Mouse (Mus musculus): Measurements from ENCODE around the gene Ppan.
A peak's percentile ranks its signal among the peaks of the same experiment; 100 is the strongest.

The Ppan gene

DNA sequence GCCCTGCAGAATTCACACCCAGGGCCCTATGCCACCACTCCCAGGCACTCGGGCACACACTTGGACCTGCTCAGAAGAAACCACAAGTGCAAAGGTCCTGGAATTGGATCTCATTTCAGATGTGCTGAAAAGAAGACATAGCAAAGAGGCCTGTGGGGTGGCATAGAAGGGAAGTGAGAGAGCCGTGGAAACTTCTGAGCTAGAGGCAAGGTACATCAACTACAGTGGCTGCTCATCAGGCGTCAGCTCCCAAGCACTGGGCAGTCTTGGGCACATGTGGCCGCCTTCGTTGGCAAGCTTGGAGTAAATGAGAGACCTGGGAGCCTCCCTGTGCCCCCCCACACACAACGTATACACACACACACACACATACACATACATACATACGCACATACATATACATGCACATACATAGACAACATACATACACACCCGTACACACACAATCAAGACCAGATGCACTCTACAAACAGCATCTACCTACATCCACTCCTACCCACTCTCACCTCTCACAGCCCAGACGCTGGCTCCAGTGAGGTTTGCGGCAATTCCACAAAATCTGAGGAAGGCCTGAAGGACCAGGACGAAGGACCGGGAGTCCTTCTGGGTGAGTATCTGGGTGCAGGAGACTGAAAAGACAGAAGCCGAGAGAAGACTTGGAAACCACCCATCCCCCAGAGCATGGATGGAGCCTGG, 8.7 kb upstream of the Ppan start, which contains the start of gene Angptl6:
Gene Angptl6 (minus strand): TSS at position 631 of the 696 bp plus-strand sequence.
- no peak for DNase-seq

DNA sequence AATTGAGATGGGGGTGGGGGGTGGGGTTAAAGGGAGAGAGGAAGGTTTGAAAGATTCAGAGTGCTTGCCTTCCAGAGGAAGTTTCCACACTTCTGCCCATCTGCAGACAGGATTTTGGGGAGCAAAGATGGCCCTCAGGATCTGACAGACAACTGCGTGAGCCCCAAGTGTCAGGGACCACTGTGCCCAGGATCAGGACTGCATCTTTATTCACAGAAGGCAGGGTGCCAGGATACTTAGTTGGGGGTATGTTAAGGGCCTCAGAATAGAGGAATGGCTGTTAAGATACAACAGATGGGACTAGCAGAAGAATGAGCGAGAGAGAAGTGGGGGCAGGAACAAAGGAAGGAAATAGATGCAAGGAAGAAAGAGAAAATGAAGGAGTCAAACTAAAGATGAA, 1.4 kb upstream of the Ppan start:
- no peak for DNase-seq

DNA sequence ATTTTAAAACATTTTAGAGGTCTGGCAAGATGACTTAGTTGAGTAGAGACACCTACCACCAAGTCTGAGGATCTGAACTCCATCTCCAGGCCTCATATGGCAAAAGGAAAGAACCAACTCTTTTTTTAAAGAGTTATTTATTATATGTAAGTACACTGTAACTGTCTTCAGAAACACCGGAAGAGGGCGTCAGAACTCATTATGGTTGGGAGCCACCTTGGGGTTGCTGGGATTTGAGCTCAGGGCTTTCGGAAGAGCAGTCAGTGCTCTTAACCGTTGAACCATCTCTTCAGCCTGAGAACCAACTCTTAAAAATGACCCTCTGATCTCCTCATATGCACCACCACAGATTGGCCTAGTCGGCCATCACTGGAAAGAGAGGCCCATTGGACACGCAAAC, 784 bp upstream of the Ppan start:
- DNase-seq = no peak

DNA sequence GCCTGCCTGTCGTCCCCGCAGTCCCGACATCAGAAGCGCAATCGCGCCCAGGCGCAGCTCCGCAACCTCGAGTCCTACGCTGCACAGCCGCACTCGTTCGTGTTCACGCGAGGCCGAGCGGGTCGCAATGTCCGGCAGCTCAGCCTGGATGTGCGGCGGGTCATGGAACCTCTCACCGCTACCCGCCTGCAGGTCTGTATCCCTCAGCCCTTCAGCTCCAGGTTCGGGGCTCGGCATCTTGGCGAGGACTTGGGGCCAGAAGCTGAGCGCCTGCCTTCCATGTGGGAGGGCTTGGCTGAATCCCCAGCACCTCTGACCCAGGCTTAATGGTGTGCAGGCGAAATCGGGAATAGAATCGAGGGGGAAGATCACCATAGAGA, 401 bp downstream of the Ppan start:
- DNase-seq = no peak

DNA sequence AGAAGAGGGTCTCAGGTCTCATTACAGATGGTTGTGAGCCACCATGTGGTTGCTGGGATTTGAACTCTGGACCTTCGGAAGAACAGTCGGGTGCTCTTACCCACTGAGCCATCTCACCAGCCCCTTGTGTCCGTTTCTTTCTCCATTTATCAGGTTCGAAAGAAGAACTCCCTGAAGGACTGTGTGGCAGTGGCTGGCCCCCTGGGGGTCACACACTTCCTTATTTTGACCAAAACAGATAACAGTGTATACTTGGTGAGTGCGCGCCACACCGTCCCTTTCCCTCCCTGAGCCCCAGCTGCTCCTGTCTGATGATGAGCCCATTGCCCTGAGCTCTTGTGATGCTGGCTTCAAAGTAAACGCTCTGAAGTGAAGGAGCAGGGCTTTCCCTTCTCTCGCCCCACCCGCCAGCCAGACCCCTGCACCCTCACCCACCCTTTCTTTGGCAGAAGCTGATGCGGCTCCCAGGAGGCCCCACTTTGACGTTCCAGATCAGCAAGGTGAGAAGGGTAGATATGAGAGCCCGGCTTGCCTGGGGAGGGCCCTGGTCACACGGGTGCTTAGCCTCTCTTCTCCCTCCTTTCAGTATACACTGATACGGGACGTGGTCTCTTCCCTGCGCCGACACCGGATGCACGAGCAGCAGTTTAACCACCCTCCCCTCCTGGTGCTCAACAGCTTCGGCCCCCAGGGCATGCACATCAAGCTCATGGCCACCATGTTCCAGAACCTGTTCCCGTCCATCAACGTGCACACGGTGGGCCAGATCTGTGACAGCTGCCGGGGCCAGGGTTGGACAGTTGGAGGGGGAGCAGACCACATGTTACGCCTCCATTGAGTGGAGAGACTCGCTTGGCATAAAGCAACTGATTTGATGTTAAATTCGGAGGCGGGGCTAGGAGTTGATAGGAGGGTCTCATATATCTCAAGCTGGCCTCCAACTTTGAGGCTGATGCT, 1.5 kb downstream of the Ppan start:
- DNase-seq = no peak

DNA sequence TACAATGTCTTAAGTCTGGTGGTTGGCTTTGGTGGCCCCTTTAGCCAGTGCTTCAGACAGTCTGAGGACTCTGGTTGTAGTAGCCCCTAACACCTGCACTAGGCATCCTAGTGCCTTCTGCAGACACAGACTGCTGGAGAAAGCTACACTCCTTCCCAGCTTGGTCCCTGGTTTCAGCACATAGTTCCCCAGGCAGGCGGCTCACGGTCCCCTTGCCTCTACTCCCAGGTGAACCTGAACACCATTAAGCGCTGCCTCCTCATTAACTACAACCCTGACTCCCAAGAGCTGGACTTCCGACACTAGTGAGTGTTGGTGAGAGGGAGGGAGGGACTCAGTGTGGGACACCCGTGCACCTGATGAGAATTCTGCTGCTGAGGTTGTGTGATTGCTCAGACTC, 2.4 kb downstream of the Ppan start:
- no peak for DNase-seq

DNA sequence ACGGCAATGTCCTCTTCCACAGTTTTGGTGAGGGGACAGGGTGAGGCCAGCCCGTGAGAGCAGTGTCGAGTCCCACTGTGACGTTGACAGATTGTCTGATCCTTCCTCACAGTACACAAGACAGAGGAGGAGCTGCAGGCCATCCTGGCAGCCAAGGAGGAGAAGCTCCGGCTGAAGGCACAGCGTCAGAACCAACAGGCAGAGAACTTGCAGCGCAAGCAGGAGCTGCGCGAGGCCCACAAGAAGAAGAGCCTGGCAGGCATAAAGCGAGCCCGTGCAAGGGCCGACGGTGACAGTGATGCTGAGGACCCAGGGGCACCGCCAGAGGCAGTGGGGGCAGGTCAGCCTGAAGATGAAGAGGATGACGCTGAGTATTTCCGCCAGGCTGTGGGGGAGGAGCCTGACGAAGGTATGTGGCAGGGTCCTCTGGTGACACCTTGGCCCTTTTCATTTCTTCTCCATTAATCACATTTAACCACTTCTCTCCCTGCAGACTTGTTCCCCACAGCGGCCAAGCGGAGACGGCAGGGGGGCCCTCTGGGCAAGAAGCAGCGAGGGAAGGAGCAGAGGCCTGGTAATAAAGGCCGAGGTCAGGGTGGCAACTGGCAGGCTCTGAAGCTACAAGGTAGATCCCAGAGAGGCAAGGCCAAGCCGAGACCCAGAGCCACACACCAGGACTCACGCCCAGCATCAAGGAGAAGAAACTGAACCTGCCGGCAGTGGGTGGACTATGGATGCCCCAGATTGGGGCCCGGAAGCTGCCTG, 3.5 kb downstream of the Ppan start:
- DNase-seq = no peak

DNA sequence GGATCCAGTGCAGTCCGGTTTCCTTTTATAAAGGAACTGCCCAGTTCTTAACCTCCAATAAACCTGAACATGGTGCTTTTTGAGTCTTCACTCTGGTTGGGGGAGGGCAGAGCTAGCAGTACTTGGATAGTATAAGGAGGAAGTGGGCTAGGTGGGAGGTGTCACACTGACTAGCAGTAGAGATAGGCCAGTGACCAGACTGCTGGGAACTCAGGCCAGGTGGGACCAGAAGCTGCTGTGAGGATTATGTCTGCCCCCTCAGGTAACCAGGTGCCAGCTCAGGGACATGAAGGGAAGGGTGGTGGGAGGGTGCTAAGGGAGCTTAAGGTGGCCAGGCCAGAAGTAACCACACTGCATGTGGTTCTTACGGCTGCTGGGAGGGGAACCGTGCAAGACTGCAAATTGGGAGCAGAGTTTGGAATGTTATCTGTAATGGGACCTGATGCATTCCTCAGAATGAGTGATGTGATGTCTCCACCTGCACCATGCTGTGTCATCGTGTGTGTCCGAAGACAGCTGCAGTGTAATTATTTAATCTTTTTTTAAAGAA, 4.2 kb downstream of the Ppan start:
- DNase-seq = no peak

DNA sequence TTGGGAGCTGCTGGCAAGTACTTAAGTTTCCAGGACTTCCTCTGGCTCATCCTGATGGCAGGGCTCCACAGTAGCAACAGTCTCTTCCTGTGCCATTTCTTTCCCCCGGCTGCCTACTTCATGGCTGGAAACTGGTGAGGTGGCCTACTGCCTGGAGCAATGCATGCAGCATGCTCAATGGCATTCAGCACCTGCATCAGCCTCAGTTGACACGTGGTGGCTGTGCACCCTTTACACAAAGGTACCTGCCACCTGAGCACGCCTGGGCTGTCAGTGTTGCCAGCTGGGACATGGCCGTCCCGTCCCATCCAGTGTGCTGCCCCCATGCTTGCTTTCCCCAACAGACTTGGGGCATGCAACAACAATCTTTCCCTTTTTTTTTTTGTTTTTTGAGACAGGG, 5.1 kb downstream of the Ppan start:
- DNase-seq = no peak

DNA sequence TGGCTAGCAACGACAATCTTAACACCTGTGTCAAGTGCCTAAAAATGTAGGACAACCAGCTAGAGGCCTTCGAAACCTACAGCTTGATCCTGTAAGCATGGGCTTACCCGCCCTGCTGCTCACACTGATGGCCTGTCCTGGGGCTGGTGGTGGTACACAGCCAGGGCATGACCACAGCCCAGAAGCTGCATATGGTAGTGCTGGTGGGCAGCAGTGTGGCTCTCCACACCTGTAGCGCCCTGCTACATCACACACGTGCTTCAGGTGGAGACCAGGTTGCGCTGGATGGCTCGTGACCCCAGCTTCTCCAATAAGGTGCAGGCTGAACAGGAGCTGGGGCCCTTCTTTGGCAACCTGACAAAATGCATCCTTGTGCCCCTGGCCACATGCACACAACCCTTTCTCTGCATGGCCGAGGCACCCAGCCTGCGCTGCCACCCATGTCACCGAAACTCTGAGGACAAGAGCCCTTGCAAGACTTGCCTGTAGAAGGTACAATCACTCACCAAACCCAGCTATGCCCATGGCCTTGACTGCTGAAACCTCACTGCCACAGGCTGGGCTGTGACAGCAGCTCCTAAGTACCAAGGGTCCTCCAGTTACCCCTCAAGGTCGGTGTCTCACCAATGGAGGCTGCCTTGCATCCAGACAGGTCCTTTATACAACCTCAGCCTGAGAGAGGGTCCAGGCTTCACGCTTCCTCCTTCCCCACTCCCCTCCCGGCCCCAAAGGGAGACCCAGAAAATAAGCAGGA, 5.8 kb downstream of the Ppan start:
- DNase-seq = no peak

DNA sequence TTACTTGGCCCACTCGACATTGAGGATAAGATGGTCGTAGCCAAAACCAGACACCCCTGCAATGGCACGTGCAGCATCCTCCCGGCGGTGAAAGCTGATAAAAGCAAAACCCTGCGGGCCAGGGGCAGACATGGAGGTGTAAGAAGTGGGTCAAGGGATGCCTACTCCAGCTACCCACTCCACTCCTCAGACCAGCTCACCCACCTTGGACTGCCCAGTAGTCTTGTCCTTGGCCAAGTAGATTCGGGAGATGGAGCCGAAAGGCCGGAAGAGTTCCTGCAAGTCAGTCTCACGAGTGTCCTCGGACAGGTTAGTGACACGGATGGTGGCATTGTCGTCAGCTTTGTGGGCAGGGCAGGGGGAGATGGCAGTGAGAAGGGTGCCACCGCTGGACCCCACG, 6.7 kb downstream of the Ppan start:
- DNase-seq = no peak

DNA sequence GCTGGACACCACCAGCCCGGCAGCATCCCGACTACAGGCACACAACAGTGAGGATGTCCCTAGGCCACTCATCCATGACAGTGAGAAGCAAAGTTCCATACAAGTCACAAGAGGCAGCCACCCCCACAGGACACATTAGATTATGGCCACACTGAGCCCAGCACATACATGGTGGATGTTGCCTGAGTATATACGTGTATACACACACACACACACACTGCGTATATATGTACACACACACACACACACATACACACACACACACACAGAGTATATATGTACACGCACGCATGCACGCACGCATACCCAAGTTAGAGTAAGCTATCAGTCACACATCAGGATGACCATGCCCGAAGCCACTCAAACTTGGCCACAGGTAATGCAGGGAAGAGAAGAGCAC, 7.4 kb downstream of the Ppan start:
- DNase-seq = no peak

DNA sequence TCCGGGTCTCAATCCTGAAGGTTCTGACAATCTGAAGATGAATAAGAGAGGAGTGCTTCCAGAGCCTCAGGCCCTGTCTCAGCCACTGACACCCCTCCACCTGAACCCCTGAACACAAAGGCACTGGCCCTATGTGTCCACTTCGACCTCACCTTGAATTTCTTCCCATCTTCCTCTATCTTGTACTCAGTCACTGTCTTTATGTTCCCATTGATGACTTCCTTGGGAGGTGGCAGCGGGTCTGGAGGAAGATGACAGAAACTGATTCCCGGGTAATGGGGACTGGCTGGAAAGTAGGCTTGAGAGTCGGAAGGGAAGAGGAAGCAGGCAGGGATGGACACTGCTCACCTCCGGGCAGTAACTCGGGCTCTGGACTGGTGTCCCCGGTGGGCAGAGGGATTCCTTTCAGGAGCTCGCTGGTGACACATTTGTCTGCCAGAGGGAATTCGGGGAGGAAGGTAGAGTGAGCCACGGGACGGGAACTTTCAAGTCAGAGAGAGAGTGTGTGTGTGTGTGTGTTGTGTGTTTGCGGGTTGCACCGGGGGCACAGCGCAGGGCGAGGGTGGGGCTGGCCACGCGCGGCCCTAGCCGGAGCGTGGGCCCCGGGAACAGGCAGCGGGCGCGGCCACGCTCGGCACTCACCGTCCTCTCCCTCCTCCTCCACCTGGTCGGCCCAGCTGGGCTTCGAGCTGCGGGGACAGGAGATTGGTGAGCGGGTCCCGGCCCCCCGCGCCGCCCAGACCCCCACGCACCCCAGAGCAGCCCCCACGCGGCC, 9.9 kb downstream of the Ppan start:
- no peak for DNase-seq

DNA sequence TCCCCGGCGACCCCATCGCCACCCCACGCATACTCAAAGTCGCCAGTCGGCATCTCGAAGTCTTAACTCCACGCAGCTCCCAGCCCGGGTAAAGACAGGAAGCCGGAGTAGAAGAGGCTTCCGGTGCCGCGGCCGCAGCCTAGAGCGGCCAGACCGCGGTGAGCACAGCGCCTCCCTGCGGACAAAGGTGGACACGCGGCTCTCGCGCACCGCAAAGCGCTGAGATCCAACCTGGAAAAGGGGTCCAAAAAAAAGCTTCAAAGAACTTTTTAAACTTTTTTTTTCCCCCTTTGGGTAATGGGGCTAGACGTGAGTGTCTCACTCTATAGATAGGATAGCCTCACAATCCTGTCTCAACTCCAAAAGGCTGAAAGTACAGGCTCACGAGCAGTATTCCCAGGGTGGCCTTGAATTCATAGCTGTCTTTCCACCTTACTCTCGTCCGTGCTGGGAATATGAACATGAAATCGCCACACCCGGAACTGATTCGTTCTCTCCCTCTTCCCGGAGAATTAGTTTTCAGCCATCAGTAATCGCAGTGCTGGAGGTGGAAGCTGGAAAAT, 10.6 kb downstream of the Ppan start, which contains the start of gene Eif3g:
Gene Eif3g (minus strand): TSS at position 113 of the 563 bp plus-strand sequence.
- peak; percentile 90 for DNase-seq

DNA sequence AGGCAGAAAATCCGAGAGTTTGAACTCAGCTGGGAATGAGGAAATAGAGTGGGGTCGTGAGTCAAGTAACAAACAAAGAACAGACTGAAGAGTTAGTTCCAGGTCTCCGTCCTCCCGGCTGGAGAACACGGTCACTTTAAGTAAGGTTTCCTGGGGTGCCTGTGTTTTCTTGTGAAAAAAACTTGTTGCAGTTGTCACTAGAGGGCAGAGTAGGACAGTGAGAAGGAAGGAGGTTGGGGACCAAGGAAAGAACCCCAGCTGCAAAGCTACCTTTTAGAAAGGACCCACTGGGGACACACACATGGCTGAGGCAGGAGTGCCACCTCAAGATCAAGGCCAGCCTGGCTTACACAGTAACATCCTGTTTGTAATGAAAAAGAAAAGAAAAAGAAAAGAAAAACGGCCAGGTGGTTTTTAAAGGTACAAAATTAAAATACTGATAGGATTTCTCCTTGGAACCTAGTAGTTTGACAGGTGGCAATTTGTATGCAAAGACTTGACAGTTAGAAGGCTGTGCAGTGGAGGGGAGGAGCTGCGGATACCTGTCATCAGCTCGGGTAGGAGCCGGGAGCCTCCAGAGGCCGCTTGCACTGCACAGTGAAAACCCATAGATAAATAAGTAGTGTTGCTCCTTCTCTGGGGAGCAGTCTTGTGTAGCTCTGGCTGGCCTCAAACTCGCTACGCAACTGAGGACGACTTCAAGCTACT, 13.6 kb downstream of the Ppan start:
- peak; percentile 60 for DNase-seq

DNA sequence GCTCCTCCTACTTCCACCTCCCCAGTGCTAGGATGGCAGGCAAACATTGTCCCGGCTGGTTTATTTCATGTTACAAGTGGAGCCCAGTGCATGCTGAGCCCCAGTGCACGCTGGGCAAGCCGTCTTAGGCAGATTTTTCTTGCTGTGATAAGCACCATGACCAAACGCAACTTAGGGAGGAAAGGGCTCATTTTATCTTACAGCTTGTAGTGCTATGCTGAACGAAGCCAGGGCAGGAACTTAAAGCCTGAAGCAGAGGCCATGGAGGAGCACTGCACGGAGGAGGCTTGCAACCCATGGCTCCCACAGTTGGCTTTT, 14.2 kb downstream of the Ppan start:
- no peak for DNase-seq

DNA sequence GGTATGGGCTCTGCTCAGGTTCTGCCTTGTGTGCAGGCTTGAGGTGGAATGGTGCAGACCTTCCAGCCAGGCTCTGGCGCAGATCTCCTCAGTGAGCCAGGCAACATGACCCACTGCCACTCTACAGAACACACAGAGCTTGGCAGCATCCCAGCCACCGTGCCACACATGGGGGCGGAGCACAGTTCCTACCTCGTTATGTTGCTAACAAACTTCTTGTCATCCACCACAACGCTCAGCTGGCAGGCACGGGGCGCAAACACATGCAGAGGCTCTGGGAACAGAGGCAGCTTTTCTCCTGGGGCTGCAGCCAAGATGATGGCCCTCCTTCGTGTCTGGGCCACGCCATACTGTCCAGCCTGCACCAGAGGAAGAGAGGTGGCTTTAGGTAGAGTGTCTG, 22.0 kb downstream of the Ppan start:
- no peak for DNase-seq

DNA sequence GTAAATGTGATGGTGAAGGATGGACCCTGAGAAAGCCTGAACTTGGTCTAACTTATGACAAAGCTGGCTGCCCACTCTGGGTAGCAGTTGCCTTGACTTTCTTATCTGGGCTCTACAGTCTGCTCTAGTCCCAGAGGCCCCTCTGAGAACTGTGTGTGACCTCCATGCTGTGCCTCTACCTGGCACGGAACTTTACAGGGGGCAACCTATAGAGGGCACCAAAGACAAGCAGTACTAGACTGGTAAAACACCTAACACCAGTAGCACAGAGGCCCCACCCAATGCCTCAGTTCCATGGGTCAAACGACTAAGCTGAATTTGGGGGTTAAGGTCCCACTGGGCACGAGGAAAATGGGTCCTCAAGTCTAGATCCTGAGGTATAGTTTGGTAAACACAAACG, 28.2 kb downstream of the Ppan start:
- DNase-seq = peak; percentile 46

DNA sequence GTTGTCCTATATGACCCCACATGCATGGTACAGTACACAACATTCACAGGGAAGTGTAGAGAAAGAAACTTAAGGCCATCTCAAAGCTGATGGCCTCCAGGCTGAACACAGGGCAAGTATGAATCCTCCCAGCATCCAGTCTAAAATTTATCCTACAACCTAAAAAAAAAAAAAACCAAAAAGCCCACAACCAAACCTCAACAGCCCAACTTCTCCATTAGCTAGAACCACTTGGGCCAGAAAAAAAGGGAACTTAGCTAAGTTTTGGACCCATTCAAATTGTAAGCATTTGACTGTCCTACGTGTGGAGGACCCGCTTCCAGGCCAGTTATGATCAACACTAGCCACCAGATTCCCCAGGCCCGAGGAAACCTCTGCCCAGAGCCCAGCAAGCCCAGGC, 35.3 kb downstream of the Ppan start:
- DNase-seq = no peak

All from kidney, postnatal 14 days (tissue).